Mouse (Mus musculus) ZHBTc4 (cell line): ENCODE measurements at regions not wholly inside any gene's neighbourhood (a gene's known extent, or its start where the extent isn't known, plus 50 kb on each side); places are given as distances from the start of the nearest gene placed in this dataset.
A peak's percentile ranks its signal among the peaks of the same experiment; 100 is the strongest.

ENCODE experiments used
- DNase-seq: peaks from one replicate; pipeline ENCODE4 v3.0.0-alpha.2; 2011; ENCODE audit warnings: low read depth, low spot score

- DNase-seq = no peak
These were observed 164.7 kb upstream of the Fam98a start for GRCm38 (mm10) chr17:75716458-75716857.

DNA sequence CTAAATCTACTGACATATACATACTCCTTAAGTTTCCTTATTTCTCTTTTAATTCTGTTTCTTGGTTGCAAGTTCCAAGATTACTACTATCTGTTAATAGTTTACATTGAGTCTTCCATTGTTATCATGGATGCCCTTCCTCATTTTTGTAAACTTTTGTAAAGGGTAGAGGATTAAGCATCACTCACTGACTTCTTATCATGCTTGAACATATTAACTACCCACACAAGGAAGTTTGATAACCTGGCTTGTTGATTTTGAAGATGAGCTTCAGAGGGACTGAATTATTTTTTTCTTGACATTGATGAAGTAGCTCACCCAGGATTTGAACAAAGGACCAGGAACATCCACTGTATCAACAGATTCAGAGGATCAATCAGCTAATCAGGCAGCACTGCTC lies 162.8 kb upstream of the Fam98a start:
- no peak for DNase-seq

DNA sequence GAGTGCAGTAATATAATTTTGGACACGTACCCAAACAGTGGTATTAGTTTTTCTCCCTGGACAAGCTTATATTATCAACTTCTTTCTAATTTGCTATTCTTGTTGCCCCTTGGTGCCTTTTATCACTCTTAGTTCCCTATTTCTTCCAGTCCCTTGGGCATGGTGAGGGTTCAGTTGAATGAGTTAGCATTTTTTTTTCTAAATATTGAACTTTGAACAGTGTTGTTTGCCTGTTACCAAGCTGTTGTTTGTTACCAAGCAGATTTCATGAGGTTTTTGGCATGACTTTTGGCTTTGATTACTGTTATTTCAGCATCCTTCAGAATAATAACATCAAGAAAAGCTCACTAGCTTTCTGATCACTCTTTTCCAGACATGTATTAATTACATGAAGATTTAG lies 162.3 kb upstream of the Fam98a start:
- no peak for DNase-seq

GRCm38 (mm10) chr17:75707687-75708086 lies 155.9 kb upstream of the Fam98a start:
- DNase-seq = no peak

- DNase-seq = no peak
These were observed 153.6 kb upstream of the Fam98a start for GRCm38 (mm10) chr17:75705357-75705756.

- no peak for DNase-seq
These were observed 152.1 kb upstream of the Fam98a start for GRCm38 (mm10) chr17:75703865-75704264.

DNA sequence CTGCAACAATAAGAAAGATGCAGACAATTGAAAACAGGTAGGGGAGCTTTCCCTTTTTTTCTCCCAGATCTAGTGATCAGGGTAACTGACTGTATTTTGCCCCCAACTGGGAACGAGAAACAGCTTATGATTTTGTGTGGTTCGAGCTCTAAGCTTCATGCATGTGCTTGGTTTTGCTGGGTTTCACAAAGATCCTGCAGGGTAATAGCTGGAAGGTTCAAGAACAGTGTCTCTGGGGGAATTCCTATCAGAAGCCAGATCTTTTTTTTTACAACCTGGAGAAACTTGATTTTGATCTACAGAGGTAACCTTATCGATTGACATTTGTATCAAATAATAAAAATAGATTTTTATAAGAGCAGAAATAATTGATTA lies 145.0 kb upstream of the Fam98a start:
- DNase-seq = no peak

DNA sequence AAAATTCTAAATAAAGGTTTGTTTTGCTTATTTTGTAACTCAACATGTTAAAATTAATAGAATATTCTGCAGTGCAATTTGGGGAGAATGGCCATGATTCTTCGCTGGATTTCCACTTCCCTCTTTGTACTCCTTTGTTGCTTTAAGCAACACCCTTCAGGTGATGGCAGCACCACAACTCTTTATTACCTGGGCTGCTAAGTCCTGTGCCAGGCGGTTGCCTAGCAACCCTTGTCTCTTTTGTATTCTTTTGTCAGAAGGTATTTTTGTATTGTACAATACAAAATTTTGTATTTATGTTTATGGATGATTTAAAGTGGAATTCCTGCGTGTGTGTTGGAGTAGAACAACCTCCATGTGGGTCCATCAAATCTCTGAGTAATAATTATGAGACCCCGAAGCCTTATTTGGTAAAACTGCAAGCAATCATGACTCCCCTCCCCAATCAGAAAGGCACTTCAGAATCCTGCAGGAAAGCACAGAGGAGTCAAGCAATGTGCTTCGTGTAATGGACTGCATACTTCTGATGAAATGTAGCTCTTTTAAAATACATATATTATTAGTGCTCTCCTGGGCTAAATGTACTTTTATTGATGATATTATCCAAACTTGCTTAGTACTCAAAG lies 144.5 kb upstream of the Fam98a start:
- no peak for DNase-seq

GRCm38 (mm10) chr17:75685927-75686326 lies 134.2 kb upstream of the Fam98a start:
- no peak for DNase-seq

GRCm38 (mm10) chr17:75646982-75647381 lies 95.2 kb upstream of the Fam98a start:
- no peak for DNase-seq

DNA sequence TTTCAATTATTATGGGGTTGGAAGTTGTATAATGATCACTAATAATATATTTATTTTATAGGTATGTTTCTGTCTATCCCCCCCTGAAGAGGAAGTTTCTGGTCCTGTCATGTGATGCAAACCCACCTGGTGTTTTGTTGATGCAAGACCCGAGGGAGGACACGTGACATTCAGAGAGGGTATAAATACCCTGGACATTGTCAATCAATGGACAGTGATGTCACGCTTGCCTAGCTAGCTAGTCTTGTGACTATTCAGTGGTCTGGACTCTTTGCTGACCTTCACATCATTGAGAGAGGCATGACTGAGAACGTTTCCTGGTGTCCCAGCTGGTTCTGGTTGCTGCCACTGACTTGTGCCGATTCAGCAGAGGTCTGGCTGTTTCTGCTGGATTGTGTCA lies 93.0 kb upstream of the Fam98a start:
- DNase-seq = no peak

- no peak for DNase-seq
These were observed 90.6 kb upstream of the Fam98a start for GRCm38 (mm10) chr17:75642311-75642710.

DNA sequence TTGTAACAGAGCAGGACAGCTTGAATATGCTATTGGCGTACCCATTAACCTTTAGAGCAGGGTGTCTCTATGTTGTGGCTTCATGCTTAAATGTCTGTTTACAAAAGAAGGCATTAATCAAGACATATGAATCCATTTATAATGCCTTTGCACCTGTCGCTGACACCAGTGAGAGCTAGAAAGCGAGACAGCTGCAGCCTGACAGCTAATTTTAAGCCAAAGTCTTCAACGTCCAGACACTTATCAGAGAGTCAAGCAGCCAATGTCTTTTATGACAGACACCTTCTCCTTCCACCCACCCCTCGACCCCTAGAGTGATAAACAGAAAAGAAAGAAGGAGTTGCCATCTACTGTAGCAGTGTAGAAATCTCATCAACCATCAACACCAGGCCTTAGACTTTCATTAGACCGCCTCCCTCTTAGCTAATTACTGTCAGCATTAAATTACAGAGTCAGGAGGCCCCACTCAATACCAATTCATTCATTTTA lies 89.3 kb upstream of the Fam98a start:
- no peak for DNase-seq

DNA sequence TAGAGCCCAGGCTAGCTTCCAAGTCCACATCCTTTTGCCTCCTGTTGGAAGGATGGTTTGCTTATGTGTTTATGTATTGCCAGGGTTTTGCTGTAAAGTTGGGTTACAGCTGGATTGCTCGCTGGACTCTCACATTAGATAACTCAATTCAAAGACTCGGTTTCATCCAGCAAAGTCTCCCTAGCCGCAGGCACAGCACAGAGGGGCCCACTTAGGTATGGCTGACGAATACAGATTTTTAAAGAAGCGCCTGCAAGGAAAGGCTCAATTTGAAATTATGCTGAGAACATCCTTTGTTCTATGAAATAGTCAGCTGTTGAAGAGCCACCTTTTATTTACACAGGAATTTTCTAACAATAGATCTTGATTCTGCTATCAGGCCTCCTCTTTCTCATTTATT lies 88.8 kb upstream of the Fam98a start:
- no peak for DNase-seq

DNA sequence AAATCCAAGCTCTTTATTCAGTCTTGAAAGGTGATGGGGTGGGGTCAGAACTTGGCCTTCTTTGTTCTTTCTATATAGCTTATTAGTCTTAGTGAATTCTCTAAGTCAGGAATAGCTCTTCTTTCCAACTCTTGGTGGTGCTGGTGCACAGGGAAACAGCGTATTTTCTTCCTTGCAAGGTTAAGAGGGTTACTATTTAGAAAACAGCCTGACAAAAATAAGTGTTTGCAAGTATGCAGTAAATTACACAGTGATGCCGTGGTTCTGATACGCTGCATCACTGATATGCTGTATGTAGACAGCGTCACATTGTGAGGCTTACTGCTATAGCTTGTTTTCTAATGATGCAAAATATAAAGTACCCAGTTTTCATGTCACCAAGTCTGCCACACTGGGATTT lies 78.1 kb upstream of the Fam98a start:
- DNase-seq = no peak

GRCm38 (mm10) chr17:75619472-75619871 lies 67.7 kb upstream of the Fam98a start:
- peak; percentile 30 for DNase-seq

DNA sequence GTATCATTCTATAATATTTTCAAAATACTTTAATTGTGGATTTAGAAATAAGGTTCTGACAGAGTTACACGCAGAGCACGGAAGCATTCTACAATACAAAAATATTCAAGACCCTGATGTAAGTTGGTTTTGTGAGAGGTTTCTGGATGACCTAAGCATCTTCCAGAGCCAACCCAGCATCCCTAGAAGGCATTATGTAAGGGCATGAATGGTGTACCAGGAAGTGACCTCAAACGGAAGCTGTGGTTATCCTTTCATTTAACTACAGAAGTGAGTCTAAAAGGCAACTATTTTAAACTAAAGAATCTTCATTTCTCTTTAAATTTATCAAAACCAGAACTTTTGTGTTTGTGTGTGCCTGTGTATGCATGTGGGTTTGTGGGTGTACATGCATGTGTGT lies 66.8 kb upstream of the Fam98a start:
- DNase-seq = no peak

- peak; percentile 12 for DNase-seq
These were observed 65.5 kb upstream of the Fam98a start for GRCm38 (mm10) chr17:75617280-75617679.

- DNase-seq = peak; percentile 57
These were observed 63.6 kb upstream of the Fam98a start for GRCm38 (mm10) chr17:75615335-75615734.

DNA sequence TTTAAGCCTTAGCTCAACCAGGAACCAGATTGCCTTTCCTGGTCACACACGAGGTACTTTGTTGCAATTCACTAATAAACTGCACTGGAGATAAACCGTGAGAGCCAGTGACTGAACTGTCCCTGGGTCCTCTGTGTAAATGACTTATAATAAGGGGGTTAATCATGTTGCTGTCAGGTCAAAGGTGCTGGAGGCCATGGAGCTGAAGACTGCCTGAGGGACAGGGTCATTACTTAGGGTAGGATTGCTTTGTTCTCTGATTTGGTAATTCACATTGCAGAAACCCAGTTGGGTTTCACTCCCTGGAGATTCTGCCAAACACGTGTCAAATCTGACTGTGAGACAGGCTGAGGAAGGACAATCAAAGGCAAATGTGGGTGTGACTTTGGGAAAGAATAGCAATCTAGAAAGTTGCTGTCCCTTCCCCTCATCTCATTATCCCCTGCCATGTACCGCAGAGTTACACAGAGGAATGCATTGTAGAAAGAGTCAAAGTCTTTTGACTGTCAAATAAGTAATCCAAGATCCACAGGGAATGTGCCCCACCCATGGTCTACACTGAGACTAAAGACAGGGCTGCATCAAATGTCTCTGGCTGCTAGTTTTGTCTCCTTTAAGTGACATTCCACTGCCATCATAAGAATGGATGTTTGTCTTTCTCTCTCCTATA lies 51.8 kb upstream of the Fam98a start:
- peak; percentile 70 for DNase-seq
